Mouse (Mus musculus) thymus, postnatal 36 days (tissue): Measurements from ENCODE around the gene Papola.
A peak's percentile ranks its signal among the peaks of the same experiment; 100 is the strongest.

ENCODE experiments used
- DNase-seq, 2 experiments: peaks; one replicate each; pipeline ENCODE4 v3.0.0; 2022; ENCODE audit warnings: mixed read lengths in 2 of 2

Gene Papola

GRCm38 (mm10) chr12:105784196-105784999 lies at the start of gene Papola:
TSS of gene Papola (plus strand) at chr12:105784694.
- peak; percentile 87 to 89 for DNase-seq

- no peak for DNase-seq
These were observed 49.1 kb upstream of the Papola start for GRCm38 (mm10) chr12:105735226-105735888.

GRCm38 (mm10) chr12:105735889-105736251 lies 48.6 kb upstream of the Papola start:
- DNase-seq: no peak

- no peak for DNase-seq
These were observed 46.0 kb upstream of the Papola start for GRCm38 (mm10) chr12:105738316-105739096.

DNA sequence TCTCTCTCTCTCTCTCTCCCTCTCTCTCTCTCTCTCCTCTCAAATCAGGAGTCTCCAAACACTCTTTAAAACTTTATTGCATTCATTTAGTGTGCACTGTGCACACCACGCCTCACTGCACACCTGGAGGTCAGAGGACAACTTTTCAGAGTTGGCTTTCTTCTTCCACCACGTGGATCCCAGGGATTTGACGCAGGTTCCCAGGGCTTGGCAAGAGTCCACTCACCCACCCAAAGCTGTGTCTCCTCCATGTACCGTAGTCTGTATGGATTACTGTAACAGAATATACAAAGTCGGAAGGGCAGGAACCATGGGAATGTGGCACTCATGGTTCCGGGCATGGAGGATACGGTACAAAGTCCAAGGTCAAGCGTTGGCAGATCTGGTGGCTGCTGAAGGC lies 44.8 kb upstream of the Papola start:
- DNase-seq: no peak

DNA sequence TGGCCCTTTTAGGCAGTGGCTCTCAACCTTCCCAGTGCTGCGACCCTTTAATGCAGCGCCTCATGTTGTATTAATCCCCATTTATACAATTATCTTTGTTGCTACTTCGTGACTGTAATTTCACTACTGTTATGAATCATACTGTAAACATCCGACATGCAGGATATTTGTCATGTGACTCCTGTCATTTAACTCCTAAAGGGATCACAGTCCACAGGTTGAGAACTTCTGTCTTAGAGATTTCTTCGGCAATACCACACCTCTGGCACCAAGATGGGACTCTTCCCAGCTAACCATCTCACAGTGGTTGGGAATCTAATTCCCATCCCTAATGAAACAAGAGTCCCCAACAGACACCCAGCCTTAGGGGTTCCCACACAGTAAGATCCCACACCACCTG lies 36.4 kb upstream of the Papola start:
- DNase-seq: no peak

DNA sequence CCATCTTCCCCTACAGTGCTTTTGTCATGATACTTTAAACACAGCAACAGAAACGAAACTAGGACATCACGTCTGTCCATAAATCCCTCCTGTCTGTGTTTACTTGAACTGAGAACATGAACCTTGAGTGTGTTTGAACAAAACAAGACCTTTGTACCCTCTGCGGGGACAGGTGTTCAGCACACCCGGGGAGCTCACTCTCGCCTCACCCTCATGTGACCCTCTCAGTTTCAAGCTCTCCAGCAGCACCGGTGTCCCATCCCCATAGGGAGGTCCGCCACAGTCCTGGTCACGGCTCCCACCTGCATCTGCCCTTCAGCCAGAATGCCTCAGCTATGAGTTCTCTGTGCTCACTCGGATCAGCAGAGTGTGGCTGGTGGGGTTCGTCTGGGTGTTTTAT lies 30.7 kb upstream of the Papola start:
- DNase-seq: no peak

GRCm38 (mm10) chr12:105757816-105758497 lies 26.5 kb upstream of the Papola start:
- DNase-seq: no peak

DNA sequence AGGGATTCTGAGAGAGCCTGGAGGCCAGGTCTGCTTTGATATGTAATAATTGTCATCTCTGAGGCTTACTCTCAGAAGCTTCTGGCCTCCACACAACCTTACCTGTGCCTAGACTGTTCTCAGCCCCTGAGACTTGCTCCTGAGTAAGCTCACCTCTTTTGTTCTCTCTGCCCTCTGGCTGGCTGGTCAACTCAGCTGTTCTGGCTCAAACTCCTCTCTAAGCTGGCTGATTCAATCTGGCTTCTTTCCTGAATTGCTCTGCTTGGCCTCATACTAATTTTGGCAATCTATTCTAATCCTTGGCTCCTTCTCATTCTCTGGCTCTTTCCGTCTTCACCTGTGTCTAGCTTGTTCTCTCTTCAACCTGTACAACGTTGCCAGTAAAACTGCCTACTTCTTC lies 25.6 kb upstream of the Papola start:
- DNase-seq: no peak

GRCm38 (mm10) chr12:105759849-105760478 lies 24.5 kb upstream of the Papola start:
- no peak for DNase-seq

DNA sequence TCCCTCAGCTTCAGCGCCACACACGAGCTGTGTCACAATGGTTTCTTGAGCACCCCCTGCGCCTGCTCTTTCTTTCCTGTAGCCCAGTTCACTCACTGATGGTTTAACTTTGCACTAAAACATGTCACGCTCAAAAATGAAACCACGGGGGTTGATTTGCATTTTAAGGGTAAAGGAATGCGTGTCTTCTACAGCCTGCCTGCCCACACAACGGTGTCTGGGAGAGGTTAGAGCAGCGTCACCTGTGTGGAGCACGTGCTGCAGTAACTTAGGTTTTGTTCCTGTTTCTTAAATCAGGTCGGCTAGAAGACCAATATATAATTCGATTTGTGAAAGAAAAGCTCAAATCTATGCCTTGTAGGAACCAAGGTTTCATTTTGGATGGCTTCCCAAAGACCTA lies 23.3 kb upstream of the Papola start:
- no peak for DNase-seq

DNA sequence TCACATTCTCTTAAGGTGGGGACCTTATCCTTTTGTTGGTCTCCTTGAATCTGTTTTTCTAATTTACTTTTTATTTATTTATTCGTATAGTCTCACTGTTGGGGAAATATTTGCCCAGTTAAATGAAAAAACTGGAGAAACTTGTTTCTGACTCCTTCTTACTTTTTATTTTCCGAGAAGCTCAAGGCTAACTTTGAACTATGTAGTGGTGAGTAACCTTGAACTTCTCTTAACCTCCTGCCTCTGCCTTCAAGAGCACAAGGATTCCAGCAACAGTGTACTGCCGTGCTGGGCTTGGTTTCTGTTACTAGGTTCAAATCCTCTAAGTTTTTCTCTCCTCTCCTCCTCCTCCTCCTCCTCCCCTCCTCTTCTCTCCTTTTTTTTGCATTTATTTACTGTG lies 22.9 kb upstream of the Papola start:
- DNase-seq: no peak

GRCm38 (mm10) chr12:105769700-105770099 lies 14.8 kb upstream of the Papola start:
- no peak for DNase-seq

DNA sequence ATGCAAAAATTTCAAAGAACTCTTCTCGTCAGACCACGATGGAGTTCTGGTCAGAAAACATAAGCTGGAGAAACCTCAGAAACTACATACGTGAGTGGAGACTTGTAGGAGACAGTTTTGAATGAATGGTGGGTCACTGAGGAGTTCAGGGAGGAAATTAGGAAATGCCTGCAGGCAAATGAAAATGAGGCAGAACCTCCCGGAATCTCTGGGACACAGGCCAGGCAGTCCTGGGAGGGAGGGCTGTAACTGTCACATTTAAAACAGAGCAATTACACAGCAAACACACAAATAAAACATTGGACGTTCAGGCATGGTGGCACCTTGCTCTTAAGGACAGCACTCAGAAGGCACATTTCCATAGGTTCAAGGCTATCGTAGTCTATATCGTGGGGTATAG lies 9.6 kb upstream of the Papola start:
- no peak for DNase-seq

GRCm38 (mm10) chr12:105777651-105778050 lies 6.8 kb upstream of the Papola start:
- no peak for DNase-seq

GRCm38 (mm10) chr12:105785000-105785774 lies 693 bp downstream of the Papola start:
- DNase-seq: peak in 1 of 2 experiments; percentile 86

- no peak for DNase-seq
These were observed 1.6 kb downstream of the Papola start for GRCm38 (mm10) chr12:105786113-105786512.

GRCm38 (mm10) chr12:105787626-105788025 lies 3.1 kb downstream of the Papola start:
- DNase-seq: no peak

DNA sequence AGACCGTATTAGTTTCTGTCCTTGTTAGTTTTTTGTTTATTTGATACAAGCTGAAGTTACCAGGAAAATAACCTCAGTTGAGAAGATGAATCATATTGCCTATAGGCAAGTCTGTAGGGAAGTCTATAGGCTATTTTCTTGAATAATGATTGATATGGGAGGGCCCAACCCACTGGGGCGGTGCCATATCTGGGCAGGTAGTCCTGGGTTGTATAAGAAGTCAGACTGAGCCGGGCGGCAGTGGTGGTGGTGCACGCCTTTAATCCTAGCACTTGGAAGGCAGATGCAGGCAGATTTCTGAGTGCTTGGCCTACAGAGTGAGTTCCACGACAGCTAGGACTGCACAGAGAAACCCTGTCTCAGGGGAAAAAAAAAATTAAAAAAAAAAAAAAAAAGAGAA lies 5.4 kb downstream of the Papola start:
- DNase-seq: no peak

DNA sequence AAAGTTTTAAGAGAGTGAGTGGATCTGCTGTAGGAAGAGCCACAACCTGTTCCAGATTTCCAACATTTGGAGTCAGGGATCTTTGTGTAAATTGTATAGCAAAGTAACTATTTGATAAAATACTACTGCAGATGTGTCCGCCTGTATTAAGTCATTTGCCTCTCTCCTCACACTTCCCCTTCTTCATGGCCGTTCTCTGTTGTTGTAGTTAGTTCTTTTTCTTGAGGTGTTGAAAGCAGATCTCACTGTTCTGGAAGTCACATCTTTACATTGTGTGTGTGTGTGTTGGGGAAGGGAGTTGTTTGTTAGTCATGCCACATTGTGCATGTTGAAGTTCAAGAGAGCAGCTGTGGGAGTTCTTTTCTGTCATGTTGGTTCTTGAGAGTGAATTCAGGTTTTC lies 10.4 kb downstream of the Papola start:
- no peak for DNase-seq

DNA sequence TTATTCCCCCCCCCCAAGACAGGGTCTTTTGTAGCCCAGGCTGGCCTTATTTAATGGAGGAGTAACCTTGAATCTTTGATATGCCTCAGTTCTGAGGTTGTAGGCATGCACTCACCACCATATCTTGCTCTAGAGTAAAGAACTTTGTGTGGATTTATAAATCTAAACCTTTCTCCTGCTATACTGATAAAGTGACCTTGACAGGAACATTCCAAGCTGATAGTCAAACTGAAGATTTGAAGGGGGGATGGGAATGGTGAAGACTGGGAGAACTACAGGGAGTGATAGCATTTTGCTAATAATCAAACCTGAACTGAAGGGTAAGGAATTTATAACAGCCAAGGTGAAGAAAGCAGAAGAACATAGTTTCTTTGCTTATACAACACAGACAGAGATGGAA lies 13.5 kb downstream of the Papola start:
- DNase-seq: no peak

GRCm38 (mm10) chr12:105805790-105806189 lies 21.3 kb downstream of the Papola start:
- DNase-seq: no peak
